Mouse (Mus musculus) neural tube, embryonic 11.5 days (tissue): Measurements from ENCODE around the gene Klrb1b. TPM values are rescaled to one million over a fixed set of nuclear protein-coding genes. Genes with fewer than 3 reads are reported as not detected.
A peak's percentile ranks its signal among the peaks of the same experiment; 100 is the strongest.

ENCODE experiments used
- ATAC-seq: fragments of 200-750 bp; cut with Nextera tagmentation; 2 replicates; pipeline ENCODE4 v1.8.0; 2017; ENCODE audit warnings: moderate number of reproducible peaks, mild to moderate bottlenecking, moderate TSS enrichment, moderate library complexity; ENCODE audit not compliant: insufficient read depth, low FRiP score, low TSS enrichment
- DNase-seq: peaks from one replicate; pipeline ENCODE4 v3.0.0-alpha.2; 2015; ENCODE audit warnings: low spot score
- H3K27ac ChIP-seq: fragments of 300-500 bp; sonication (generic); 2 replicates; pipeline ENCODE4 v1.5.1; 2014; ENCODE audit warnings: low read depth, mild to moderate bottlenecking, low read length
- H3K27me3 ChIP-seq: fragments of 300-500 bp; sonication (generic); 2 replicates; pipeline ENCODE4 v1.6.1; 2014; ENCODE audit warnings: mild to moderate bottlenecking, low read length, mixed read lengths; ENCODE audit not compliant: control insufficient read depth, insufficient read depth
- H3K36me3 ChIP-seq: fragments of 300-500 bp; sonication (generic); 2 replicates; pipeline ENCODE4 v1.6.1; 2014; ENCODE audit warnings: mild to moderate bottlenecking, low read length, moderate library complexity, mixed read lengths; ENCODE audit not compliant: control insufficient read depth, insufficient read depth
- H3K4me1 ChIP-seq: fragments of 300-500 bp; sonication (generic); 2 replicates; pipeline ENCODE4 v1.6.1; 2014; ENCODE audit warnings: low read length, mixed read lengths; ENCODE audit not compliant: control insufficient read depth, insufficient read depth
- H3K4me2 ChIP-seq: fragments of 300-500 bp; sonication (generic); 2 replicates; pipeline ENCODE4 v1.6.1; 2014; ENCODE audit warnings: low read depth, mild to moderate bottlenecking, moderate library complexity
- H3K4me3 ChIP-seq: fragments of 300-500 bp; sonication (generic); 2 replicates; pipeline ENCODE4 v1.5.1; 2014; ENCODE audit warnings: low read depth, low read length
- H3K9ac ChIP-seq: fragments of 300-500 bp; sonication (generic); 2 replicates; pipeline ENCODE4 v1.6.1; 2014; ENCODE audit warnings: mild to moderate bottlenecking, low read length
- H3K9me3 ChIP-seq: fragments of 300-500 bp; sonication (generic); 2 replicates; pipeline ENCODE4 v1.6.1; 2016; ENCODE audit warnings: low read length; ENCODE audit not compliant: control insufficient read depth
- WGBS: fragments of 180-500 bp; shearing (Covaris S2); extraction: QIAGEN DNeasy Blood & Tissue Kit; methylation state at CpG from one replicate; pipeline ENCODE4 v1.1.7; 2014; 5-methylcytosine and 5-hydroxymethylcytosine counted together
- polyA plus RNA-seq: library from polyadenylated mRNA; unstranded; fragments of >200 nt; fragmentation: Nextera tagmentation; extraction: Ambion mirVana; gene quantifications from 2 replicates; pipeline ENCODE4 v1.2.1, GENCODE M21; 2014

Gene Klrb1b
- polyA plus RNA-seq, 1 experiment from 2014 or later: 0.16 TPM

DNA sequence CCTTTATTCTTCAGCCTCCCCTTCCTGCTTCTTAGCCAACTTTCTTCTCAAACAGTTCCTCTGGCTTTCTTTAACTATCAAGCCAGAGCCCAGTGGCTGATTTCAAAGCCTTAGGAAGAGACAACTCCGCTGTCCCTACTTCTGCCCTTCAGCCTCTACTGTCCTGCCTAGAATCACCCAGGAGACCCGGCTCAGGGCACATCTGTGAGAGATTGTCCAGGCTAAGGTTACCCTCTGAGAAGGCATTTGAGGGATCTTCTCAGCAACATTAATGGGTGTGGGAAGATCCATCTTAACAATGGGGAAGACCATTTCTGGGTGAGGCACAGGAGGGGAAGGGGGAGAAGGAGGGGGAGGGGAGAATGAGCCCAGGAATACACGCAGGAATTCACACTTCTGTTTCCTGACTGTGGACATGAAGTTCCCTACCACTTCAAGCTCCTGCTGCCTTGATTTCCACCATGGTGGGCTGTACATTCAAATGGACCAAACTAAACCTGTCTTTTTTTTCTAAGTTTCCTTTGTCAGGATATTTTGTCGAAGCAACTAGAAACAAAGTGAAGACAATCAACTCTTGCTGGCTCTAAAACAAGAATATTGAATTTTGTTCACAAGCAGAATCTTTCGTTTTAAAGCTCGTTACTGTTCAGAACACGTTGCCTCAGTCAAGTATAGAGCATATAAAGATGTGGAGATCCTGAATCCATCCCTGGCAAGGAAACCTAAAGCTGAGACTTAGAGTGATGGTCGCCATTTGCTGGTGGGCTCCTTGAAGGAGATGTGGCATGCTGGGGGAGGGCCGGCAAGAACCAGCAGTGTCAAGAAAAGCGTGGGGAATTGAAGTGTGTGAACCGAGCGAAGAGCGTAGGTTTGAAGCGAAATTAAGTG lies 11.6 kb upstream of the Klrb1b start:
- peak overlapping the region; percentile 68 for H3K4me3 ChIP-seq
- no peaks in the 10 kb centered on the region for H3K36me3 ChIP-seq
- peak overlapping the region; percentile 37 for H3K4me2 ChIP-seq
- H3K9ac ChIP-seq: peak overlapping the region; percentile 51
- ATAC-seq (peak; percentile 15), DNase-seq (peak; percentile 60)
- no peak overlapping the region; the same call in 1 of the 2 replicates for H3K27ac ChIP-seq
- no peaks in the 10 kb centered on the region for H3K4me1 ChIP-seq
- no peaks in the 10 kb centered on the region for H3K27me3 ChIP-seq
- WGBS: 3% methylated on average over 14 of the region's 14 CpGs
- H3K9me3 ChIP-seq: no peaks in the 10 kb centered on the region

- H3K27ac ChIP-seq: no peak overlapping the region
- no peaks in the 10 kb centered on the region for H3K4me1 ChIP-seq
- no peak overlapping the region for H3K9ac ChIP-seq
- 88% methylated on average over 6 of the region's 6 CpGs for WGBS
- no peak overlapping the region for H3K4me3 ChIP-seq
- ATAC-seq (no peak), DNase-seq (no peak)
- no peaks in the 10 kb centered on the region for H3K9me3 ChIP-seq
- H3K4me2 ChIP-seq: no peak overlapping the region; the same call in 1 of the 2 replicates
- no peaks in the 10 kb centered on the region for H3K36me3 ChIP-seq
- no peaks in the 10 kb centered on the region for H3K27me3 ChIP-seq
Measured at GRCm38 (mm10) chr6:128836955-128837334, 10.8 kb upstream of the Klrb1b start.

GRCm38 (mm10) chr6:128836191-128836954 lies 10.2 kb upstream of the Klrb1b start:
- WGBS: 85% methylated on average over 8 of the region's 8 CpGs
- H3K4me1 ChIP-seq: no peaks in the 10 kb centered on the region
- no peaks in the 10 kb centered on the region for H3K36me3 ChIP-seq
- no peak overlapping the region for H3K4me3 ChIP-seq
- DNase-seq (no peak), ATAC-seq (no peak)
- H3K4me2 ChIP-seq: no peak overlapping the region
- no peaks in the 10 kb centered on the region for H3K9me3 ChIP-seq
- no peaks in the 10 kb centered on the region for H3K27me3 ChIP-seq
- no peak overlapping the region for H3K27ac ChIP-seq
- H3K9ac ChIP-seq: no peak overlapping the region

GRCm38 (mm10) chr6:128835571-128835970 lies 9.4 kb upstream of the Klrb1b start:
- Histone ChIP-seq H3K27me3 (no peaks in the 10 kb centered on the region), H3K4me1 (no peaks in the 10 kb centered on the region), H3K36me3 (no peaks in the 10 kb centered on the region), H3K9me3 (no peaks in the 10 kb centered on the region), H3K4me2 (no peak overlapping the region), H3K27ac (no peak overlapping the region), H3K4me3 (no peak overlapping the region), H3K9ac (no peak overlapping the region)
- ATAC-seq (no peak), DNase-seq (no peak)
- 85% methylated on average over 4 of the region's 4 CpGs for WGBS

GRCm38 (mm10) chr6:128833046-128833445 lies 6.9 kb upstream of the Klrb1b start:
- Histone ChIP-seq H3K4me1 (no peaks in the 10 kb centered on the region), H3K9me3 (no peaks in the 10 kb centered on the region), H3K27me3 (no peaks in the 10 kb centered on the region), H3K4me2 (no peak overlapping the region), H3K9ac (no peak overlapping the region), H3K27ac (no peak overlapping the region), H3K4me3 (no peak overlapping the region), H3K36me3 (no peaks in the 10 kb centered on the region)
- 86% methylated on average over 10 of the region's 10 CpGs for WGBS
- DNase-seq (no peak), ATAC-seq (no peak)

DNA sequence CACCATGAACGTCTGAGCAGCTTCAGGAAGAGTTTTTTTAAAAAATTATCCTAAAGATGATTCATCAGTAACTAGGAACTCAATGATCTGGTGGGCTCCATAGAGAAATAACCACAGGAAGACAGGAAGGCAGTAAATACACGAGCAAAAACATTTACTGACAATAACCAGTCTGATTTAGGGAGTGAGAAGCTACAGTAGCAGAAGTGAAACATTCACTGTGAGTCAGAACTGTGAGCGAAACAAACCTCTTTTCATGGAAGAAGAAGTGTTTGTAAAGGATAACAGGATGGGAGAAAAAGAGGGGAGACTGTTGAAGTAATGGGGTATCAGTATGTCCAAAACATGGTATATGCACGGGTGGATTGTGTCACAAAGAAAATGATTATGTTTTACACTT lies 3.7 kb upstream of the Klrb1b start:
- Histone ChIP-seq H3K36me3 (no peaks in the 10 kb centered on the region), H3K9ac (no peak overlapping the region), H3K9me3 (no peaks in the 10 kb centered on the region), H3K27me3 (no peaks in the 10 kb centered on the region), H3K4me2 (no peak overlapping the region), H3K4me3 (no peak overlapping the region), H3K27ac (no peak overlapping the region), H3K4me1 (no peaks in the 10 kb centered on the region)
- 67% methylated on average over 4 of the region's 4 CpGs for WGBS
- ATAC-seq (no peak), DNase-seq (no peak)

DNA sequence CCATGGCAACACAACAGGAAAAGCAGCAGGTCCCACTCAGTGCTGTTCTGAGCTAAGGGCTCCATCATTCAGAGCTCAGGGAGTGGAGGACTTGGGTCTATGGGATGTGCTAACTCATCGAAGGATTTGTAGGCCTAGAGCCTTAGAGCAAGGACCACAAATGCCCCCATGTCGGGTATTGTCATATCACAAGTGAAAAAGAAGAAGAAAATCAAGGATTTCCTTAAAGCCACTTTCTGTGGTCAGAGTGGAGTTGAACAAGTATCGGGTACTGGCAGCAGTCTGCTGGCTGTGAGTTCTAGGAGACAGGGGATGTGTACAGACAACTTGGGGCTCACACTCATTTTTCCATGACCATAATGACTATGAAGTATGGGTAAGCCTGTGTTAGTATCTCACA lies 650 bp upstream of the Klrb1b start:
- Histone ChIP-seq H3K27me3 (no peaks in the 10 kb centered on the region), H3K36me3 (no peaks in the 10 kb centered on the region), H3K4me3 (no peak overlapping the region), H3K9me3 (no peaks in the 10 kb centered on the region), H3K9ac (no peak overlapping the region), H3K4me1 (no peaks in the 10 kb centered on the region), H3K4me2 (no peak overlapping the region), H3K27ac (no peak overlapping the region)
- ATAC-seq (no peak), DNase-seq (no peak)
- 89% methylated on average over 3 of the region's 3 CpGs for WGBS

- ATAC-seq: no peak
- no peak for DNase-seq
- no peak overlapping the region for H3K4me2 ChIP-seq
- H3K27ac ChIP-seq: no peak overlapping the region
- H3K4me1 ChIP-seq: no peaks in the 10 kb centered on the region
- no peak overlapping the region for H3K4me3 ChIP-seq
- H3K9ac ChIP-seq: no peak overlapping the region
- no peaks in the 10 kb centered on the region for H3K36me3 ChIP-seq
- WGBS: 88% methylated on average over 4 of the region's 4 CpGs
- no peaks in the 10 kb centered on the region for H3K27me3 ChIP-seq
- no peaks in the 10 kb centered on the region for H3K9me3 ChIP-seq
Measured at GRCm38 (mm10) chr6:128818083-128818802, 7.9 kb downstream of the Klrb1b start.
